Mouse (Mus musculus) hindbrain, embryonic 10.5 days (tissue): ENCODE results near the gene Zfp747. TPM values are rescaled to one million over a fixed set of nuclear protein-coding genes. Genes with fewer than 3 reads are reported as not detected.
A peak's percentile ranks its signal among the peaks of the same experiment; 100 is the strongest.

Experiments
- DNase-seq: peaks from one replicate; pipeline ENCODE4 v3.0.0-alpha.2; 2017; ENCODE audit warnings: low spot score
- H3K27ac ChIP-seq: fragments of 300-500 bp; sonication (generic); 2 replicates; pipeline ENCODE4 v1.5.1; 2016; ENCODE audit warnings: mild to moderate bottlenecking, moderate library complexity
- H3K27me3 ChIP-seq: fragments of 300-500 bp; sonication (generic); 2 replicates; pipeline ENCODE4 v1.6.1; 2016; ENCODE audit warnings: mild to moderate bottlenecking; ENCODE audit not compliant: poor library complexity, insufficient read depth, severe bottlenecking
- H3K36me3 ChIP-seq: fragments of 300-500 bp; sonication (generic); 2 replicates; pipeline ENCODE4 v1.6.1; 2016; ENCODE audit warnings: mild to moderate bottlenecking, moderate library complexity
- H3K4me1 ChIP-seq: fragments of 300-500 bp; sonication (generic); replicated peaks from 2 replicates; pipeline ENCODE4 v1.6.1; 2016; ENCODE audit warnings: mild to moderate bottlenecking
- H3K4me3 ChIP-seq: fragments of 300-500 bp; sonication (generic); 2 replicates; pipeline ENCODE4 v1.5.1; 2016; ENCODE audit warnings: mild to moderate bottlenecking, moderate library complexity
- H3K9me3 ChIP-seq: fragments of 300-500 bp; sonication (generic); 2 replicates; pipeline ENCODE4 v1.6.1; 2016; ENCODE audit warnings: mild to moderate bottlenecking, moderate library complexity
- WGBS: fragments of 180-500 bp; shearing (Covaris S2); methylation state at CpG from one replicate; pipeline ENCODE4 v1.1.7; 2016; 5-methylcytosine and 5-hydroxymethylcytosine counted together
- polyA plus RNA-seq: library from polyadenylated mRNA; unstranded; fragments of >200 nt; fragmentation: Nextera tagmentation; extraction: Ambion mirVana; gene quantifications from 2 replicates; pipeline ENCODE4 v1.2.1, GENCODE M21; 2016

Gene Zfp747
- polyA plus RNA-seq, 1 experiment from 2014 or later = 7.9 TPM

GRCm38 (mm10) chr7:127361449-127361848, 14.4 kb downstream of the Zfp747 start:
- DNase-seq = no peak
- peaks cover 17% of the 10 kb centered on the region for H3K4me1 ChIP-seq
- H3K4me3 ChIP-seq = no peak overlapping the region
- no peaks in the 10 kb centered on the region for H3K36me3 ChIP-seq
- H3K9me3 ChIP-seq = no peaks in the 10 kb centered on the region
- WGBS = 58% methylated on average over 13 of the region's 13 CpGs
- H3K27ac ChIP-seq = no peak overlapping the region
- H3K27me3 ChIP-seq = peaks cover 33% of the 10 kb centered on the region

DNA sequence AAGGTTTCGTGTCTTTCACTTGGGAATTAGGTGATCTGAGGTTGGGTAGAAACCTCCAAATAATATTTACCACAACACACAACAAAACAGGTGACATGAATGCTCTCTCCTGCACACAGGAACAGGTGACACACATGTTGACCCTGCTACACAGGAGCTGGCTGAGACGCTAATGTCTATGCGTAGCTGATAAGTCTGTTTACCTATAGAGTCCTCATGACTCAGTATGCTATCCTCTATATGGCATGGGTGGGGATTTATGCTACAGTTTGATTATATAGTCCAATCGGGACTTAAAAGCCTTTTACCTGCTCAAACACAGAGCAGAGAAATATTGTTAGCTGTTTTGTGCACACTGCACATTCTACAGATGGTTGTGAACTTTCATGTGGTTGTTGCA, 15.6 kb downstream of the Zfp747 start:
- peaks cover 17% of the 10 kb centered on the region for H3K4me1 ChIP-seq
- 80% methylated on average over 4 of the region's 4 CpGs for WGBS
- H3K27ac ChIP-seq = no peak overlapping the region
- H3K9me3 ChIP-seq = no peaks in the 10 kb centered on the region
- peaks cover 29% of the 10 kb centered on the region for H3K27me3 ChIP-seq
- no peak for DNase-seq
- H3K4me3 ChIP-seq = no peak overlapping the region
- no peaks in the 10 kb centered on the region for H3K36me3 ChIP-seq

DNA sequence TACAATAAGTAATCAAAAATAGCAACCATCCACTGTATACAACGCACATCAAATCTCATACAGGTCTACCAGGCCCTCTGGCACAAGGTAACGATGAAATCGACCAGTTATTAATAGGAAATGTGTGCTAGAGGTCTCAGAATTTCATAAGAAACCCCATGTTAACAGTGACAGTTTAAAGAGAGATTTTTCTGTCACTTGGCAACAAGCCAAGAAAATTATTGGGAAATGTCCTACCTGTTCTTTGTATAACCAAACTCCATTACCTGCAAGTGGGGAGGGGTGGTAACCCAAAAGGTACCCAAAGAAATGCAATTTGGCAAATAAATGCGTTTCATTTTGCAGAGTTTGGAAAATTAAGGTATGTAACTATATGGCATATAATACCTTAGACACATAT, 17.4 kb downstream of the Zfp747 start:
- Histone ChIP-seq H3K36me3 (no peaks in the 10 kb centered on the region), H3K4me1 (peaks cover 6% of the 10 kb centered on the region), H3K4me3 (no peak overlapping the region), H3K9me3 (no peaks in the 10 kb centered on the region), H3K27ac (no peak overlapping the region), H3K27me3 (peaks cover 14% of the 10 kb centered on the region)
- no peak for DNase-seq
- 75% methylated on average over 4 of the region's 4 CpGs for WGBS

- H3K27ac ChIP-seq = no peak overlapping the region
- no peak overlapping the region for H3K4me3 ChIP-seq
- H3K4me1 ChIP-seq = 0 out of 2 replicates have a peak, but pooled peaks cover 3% of the 10 kb centered on the region
- DNase-seq = no peak
- H3K27me3 ChIP-seq = peaks cover 8% of the 10 kb centered on the region
- WGBS = 78% methylated on average over 2 of the region's 2 CpGs
- no peaks in the 10 kb centered on the region for H3K9me3 ChIP-seq
- no peaks in the 10 kb centered on the region for H3K36me3 ChIP-seq
Observed at GRCm38 (mm10) chr7:127357871-127358270, 18.0 kb downstream of the Zfp747 start.

DNA sequence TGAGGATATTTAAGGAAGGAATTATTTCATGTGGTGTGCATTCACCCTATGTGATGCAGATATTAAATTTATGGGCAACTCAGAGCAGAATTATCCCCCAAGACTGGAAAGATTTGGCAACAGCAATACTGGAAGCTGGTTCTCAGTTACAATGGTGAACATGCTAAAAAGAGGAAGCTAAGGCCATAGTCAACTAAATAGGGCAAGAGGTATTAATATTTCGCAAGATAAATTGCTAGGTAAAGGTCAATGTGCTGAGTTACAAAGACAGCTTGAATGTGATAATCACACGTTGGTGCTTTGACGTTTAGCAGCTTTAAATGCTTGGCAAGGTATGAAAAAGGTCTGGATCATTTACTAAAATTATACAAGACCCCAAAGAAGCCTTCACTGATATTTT, 20.1 kb downstream of the Zfp747 start:
- Histone ChIP-seq H3K27me3 (no peaks in the 10 kb centered on the region; the same call in 1 of the 2 replicates), H3K9me3 (no peaks in the 10 kb centered on the region), H3K4me1 (no peaks in the 10 kb centered on the region), H3K36me3 (no peaks in the 10 kb centered on the region), H3K27ac (no peak overlapping the region), H3K4me3 (no peak overlapping the region)
- DNase-seq = no peak
- WGBS = 75% methylated on average over 3 of the region's 3 CpGs

GRCm38 (mm10) chr7:127351230-127352004, 24.4 kb downstream of the Zfp747 start:
- Histone ChIP-seq H3K27me3 (no peaks in the 10 kb centered on the region; the same call in 1 of the 2 replicates), H3K4me3 (no peak overlapping the region), H3K36me3 (no peaks in the 10 kb centered on the region), H3K4me1 (peaks cover 12% of the 10 kb centered on the region), H3K27ac (no peak overlapping the region), H3K9me3 (no peaks in the 10 kb centered on the region)
- no peak for DNase-seq
- 86% methylated on average over 5 of the region's 5 CpGs for WGBS

- peak overlapping the region; percentile 93 for H3K4me3 ChIP-seq
Observed at GRCm38 (mm10) chr7:127346676-127347075, 29.2 kb downstream of the Zfp747 start.

GRCm38 (mm10) chr7:127345512-127346325, 30.1 kb downstream of the Zfp747 start, which contains the start of gene Zfp768:
Zfp768 (minus strand) TSS chr7:127345589.
- no peaks in the 10 kb centered on the region for H3K9me3 ChIP-seq
- under 1% methylated on average over 75 of the region's 76 CpGs for WGBS

More at GRCm38 (mm10) chr7:127346676-127347075, 29.2 kb downstream of the Zfp747 start:
- WGBS = 16% methylated on average over 8 of the region's 8 CpGs
- Histone ChIP-seq H3K9me3 (no peaks in the 10 kb centered on the region), H3K4me1 (peaks cover 39% of the 10 kb centered on the region), H3K36me3 (peaks cover 26% of the 10 kb centered on the region), H3K27ac (peak overlapping the region; percentile 97), H3K27me3 (no peaks in the 10 kb centered on the region; the same call in 1 of the 2 replicates)
- no peak for DNase-seq

DNA sequence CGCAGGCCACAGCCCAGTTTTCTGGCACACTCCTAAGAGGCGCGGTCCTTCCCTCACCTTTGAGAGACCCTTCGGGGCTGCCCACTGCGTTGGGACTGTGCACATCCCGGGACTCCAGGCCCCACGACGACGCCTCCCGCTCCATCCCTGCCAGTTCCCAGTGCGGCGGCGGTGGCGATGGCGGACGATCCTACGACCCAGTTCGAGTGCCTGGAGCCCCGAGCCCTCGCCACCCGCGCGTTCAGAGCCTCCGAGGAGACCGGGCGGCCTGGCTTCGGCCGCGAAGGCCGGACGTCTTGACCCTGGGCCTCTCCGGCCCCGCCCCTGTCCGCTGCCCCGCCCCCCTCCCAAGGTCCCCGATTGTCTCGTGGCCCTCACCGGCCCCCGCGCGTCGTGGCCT, 30.8 kb downstream of the Zfp747 start:
- WGBS = under 1% methylated on average over 42 of the region's 42 CpGs
- H3K27ac ChIP-seq = peak overlapping the region; percentile 97

More at GRCm38 (mm10) chr7:127345512-127346325, 30.1 kb downstream of the Zfp747 start, which contains the start of gene Zfp768:
- Histone ChIP-seq H3K27me3 (no peaks in the 10 kb centered on the region; the same call in 1 of the 2 replicates), H3K27ac (peak within 1 kb of the TSS; percentile 97), H3K4me3 (peak within 1 kb of the TSS; percentile 93), H3K36me3 (peaks cover 36% of the 10 kb centered on the region), H3K4me1 (peaks cover 39% of the 10 kb centered on the region)
- peak; percentile 97 for DNase-seq

DNA sequence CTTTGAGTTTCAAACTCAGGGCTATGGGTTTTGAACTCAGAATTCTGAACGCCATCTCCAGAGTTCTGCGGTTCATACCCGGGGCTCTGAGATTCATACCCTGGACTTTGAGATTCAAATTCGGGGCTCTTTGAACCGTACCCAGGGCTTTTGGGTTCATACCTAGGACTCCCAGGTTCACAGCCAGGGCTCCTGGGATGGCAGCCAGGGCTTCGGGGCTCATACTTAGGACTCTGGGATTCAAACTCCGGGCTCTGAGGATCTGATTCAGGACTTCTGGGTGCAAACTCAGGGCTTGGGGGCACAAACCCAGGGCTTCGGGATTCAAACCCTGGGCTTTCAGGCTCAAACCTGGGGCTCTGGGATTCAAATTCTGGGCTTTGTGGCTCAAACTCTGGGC, 31.5 kb downstream of the Zfp747 start:
- no peaks in the 10 kb centered on the region; the same call in 1 of the 2 replicates for H3K27me3 ChIP-seq
- peaks cover 39% of the 10 kb centered on the region for H3K4me1 ChIP-seq
- no peaks in the 10 kb centered on the region for H3K9me3 ChIP-seq
- DNase-seq = no peak
- WGBS = 91% methylated on average over 8 of the region's 8 CpGs
- peaks cover 39% of the 10 kb centered on the region for H3K36me3 ChIP-seq
- H3K4me3 ChIP-seq = peak overlapping the region; percentile 93
- H3K27ac ChIP-seq = peak overlapping the region; percentile 97

More for the DNA sequence above, 30.8 kb downstream of the Zfp747 start:
- DNase-seq = no peak
- H3K9me3 ChIP-seq = no peaks in the 10 kb centered on the region
- peaks cover 39% of the 10 kb centered on the region for H3K36me3 ChIP-seq
- H3K4me3 ChIP-seq = peak overlapping the region; percentile 93
- H3K4me1 ChIP-seq = peaks cover 39% of the 10 kb centered on the region
- no peaks in the 10 kb centered on the region; the same call in 1 of the 2 replicates for H3K27me3 ChIP-seq

GRCm38 (mm10) chr7:127343351-127344019, 32.4 kb downstream of the Zfp747 start:
- WGBS = 94% methylated on average over 38 of the region's 38 CpGs
- H3K36me3 ChIP-seq = peaks cover 39% of the 10 kb centered on the region
- H3K4me1 ChIP-seq = peaks cover 39% of the 10 kb centered on the region
- no peaks in the 10 kb centered on the region for H3K9me3 ChIP-seq
- DNase-seq = no peak
- no peak overlapping the region for H3K27ac ChIP-seq
- H3K27me3 ChIP-seq = no peaks in the 10 kb centered on the region; the same call in 1 of the 2 replicates
- peak overlapping the region; percentile 93; the same call in 1 of the 2 replicates for H3K4me3 ChIP-seq

GRCm38 (mm10) chr7:127342888-127343287, 33.0 kb downstream of the Zfp747 start:
- DNase-seq = no peak
- peaks cover 39% of the 10 kb centered on the region for H3K4me1 ChIP-seq
- H3K27me3 ChIP-seq = no peaks in the 10 kb centered on the region; the same call in 1 of the 2 replicates
- 99% methylated on average over 7 of the region's 7 CpGs for WGBS
- no peaks in the 10 kb centered on the region for H3K9me3 ChIP-seq
- 0 out of 2 replicates have a peak overlapping the region, but pooled peaks have one; percentile 9 for H3K4me3 ChIP-seq
- no peak overlapping the region for H3K27ac ChIP-seq
- H3K36me3 ChIP-seq = peaks cover 39% of the 10 kb centered on the region
